Mouse (Mus musculus) layer of hippocampus, postnatal 10 days (tissue): ENCODE measurements around the gene Gsk3b. TPM values are rescaled to one million over a fixed set of nuclear protein-coding genes. Genes with fewer than 3 reads are reported as not detected.

Experiments
- DNase-seq, 2 experiments: peaks; one replicate each; pipeline ENCODE4 v3.0.0; 2021; ENCODE audit warnings: low spot score in 2 of 2
- total RNA-seq, 2 experiments: library from RNA; stranded (reverse); gene quantifications; 2 replicates each; pipeline ENCODE4 v1.2.3; 2021

Gsk3b gene
- total RNA-seq, 2 experiments from 2014 or later, result 219 to 238 TPM

- no peak for DNase-seq
Measured at GRCm38 (mm10) chr16:38279794-38280193, 191.0 kb downstream of the Gsk3b start.

DNA sequence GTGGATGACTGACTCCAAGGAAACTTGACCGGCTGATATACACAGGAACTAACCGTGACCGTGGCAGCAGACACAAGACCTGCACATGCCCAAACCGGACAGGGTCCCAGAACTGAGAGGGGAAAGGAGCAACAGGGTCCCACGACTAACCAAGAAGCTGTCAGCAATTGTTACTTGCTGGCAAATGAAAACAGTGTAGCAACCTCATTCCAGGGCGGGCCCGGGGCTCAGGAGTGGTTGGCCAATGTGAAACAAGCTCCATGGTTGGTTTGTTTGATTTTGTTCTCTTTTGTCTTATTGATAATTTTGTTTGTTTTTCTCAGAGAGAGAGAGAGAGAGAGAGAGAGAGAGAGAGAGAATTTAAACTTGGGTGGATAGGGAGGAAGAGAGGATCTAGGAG lies 192.2 kb downstream of the Gsk3b start:
- no peak for DNase-seq

- DNase-seq, result no peak
Measured at GRCm38 (mm10) chr16:38282559-38283160, 193.9 kb downstream of the Gsk3b start.

DNA sequence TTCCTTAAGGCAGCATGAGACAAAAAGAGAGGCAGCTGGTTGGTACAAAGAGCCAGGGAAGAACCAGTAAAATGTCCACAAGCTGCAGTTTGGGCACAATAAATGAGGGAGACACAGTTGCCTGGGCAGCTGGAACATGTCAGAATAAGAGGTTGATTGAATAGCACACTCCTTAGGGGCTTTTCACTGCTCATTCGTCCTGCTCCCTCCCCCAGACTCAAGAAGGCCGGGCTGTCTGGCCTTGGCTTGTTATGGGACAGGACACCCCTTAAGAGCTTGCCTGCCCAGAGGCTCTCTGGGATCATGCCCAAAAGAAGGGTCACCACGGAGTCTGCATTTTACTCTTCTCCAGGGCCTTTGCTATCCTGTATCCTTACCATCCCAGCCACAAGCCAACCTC lies 194.5 kb downstream of the Gsk3b start:
- DNase-seq, result no peak

DNA sequence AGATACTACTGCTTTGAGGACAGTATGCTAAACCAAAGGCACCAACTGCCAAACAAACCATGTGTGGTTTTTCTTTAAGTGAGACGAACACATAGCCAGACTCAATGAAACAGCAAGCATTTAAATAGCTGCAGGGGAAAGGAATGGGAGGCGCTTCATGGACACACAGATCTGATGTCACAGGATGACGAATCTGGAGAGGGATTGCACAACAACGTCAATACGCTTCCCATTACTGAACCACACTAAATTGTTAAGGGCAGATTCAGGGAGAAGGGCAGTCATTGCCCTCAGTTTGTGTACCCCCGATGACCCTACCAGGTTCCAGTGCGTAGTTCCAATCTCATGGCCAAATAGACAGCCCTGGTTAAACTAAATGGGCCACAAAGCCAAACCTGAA lies 197.0 kb downstream of the Gsk3b start:
- no peak for DNase-seq

DNA sequence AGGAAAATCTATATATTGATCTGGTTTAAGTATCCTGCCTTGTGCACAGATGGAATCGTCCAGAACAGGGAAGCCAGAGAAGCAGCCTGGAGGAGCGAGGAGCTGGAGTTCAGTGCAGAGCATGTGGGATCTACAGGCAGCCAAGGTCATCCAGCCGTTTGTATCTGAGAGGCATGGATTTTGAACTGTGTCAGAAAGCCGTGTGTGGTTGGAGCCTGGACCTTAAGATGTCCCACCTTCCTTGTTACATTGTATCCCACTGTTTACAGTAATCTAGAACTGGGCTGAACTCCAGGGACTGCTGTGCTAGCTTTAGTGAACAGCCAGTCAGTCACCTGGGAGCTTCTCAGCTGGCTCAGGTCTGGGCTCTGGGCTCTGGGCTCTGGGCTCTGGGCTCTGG lies 197.7 kb downstream of the Gsk3b start:
- no peak for DNase-seq

DNA sequence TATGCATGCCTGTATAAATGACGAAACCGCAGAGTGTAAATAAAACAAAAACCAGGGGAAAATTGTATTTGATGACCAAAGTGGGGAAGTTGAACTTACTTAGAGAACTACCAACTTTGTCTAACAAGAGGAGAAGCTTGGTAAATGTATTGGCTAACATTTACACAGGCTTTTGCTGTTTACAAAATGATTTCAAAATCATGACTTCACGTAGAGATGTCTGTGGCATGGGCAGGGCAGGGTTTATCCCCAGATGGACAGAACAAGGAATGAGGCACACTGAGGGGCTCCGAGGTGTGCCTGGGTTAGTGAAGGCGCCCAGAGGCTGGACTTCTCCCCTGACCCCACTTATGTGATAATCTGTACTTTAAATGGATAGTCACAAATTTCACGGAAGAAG lies 198.6 kb downstream of the Gsk3b start:
- no peak for DNase-seq

DNA sequence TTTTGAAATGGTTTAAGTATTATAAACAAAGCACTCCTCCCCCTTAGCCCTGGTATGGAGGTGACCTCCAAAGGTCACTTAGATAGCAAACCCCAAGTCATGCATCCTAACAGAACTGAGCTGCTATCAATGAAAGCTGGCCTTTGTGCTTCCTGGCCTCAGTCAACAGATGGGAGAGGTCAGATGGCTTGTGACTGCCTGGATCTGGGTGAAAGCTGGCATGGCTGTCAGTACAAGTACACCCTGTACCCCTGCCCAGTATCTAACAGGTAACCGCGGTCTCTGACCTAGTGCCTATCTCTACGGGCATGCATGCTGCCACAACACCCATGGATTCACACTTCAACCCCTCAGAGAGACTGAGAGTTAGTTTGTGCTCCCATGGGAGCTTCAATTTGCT lies 199.0 kb downstream of the Gsk3b start:
- no peak for DNase-seq

DNA sequence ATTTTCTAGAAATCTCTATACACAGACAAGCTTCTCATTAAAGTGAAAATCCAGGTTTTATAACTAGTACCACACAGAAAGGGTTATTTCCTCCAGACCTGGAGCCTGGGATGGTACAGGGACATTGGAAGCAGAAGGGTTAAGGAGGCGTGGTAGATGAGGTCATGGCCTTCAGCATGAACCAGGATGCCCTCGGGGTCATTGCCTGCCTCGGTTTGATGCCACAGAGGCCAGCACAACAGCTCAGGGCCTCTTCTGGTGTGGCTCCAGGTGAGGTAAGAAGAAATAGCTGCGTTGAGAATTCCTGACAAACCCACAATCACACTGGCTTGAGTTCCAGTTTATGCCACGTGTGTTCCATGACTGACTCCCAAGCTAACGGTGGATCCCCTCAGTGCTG lies 200.1 kb downstream of the Gsk3b start:
- DNase-seq, result no peak

GRCm38 (mm10) chr16:38290151-38290550 lies 201.3 kb downstream of the Gsk3b start:
- DNase-seq, result no peak

- DNase-seq, result no peak
Measured at GRCm38 (mm10) chr16:38294685-38295348, 206.0 kb downstream of the Gsk3b start, which contains the start of gene Nr1i2. Nr1i2 (minus strand) TSS chr16:38294824.

DNA sequence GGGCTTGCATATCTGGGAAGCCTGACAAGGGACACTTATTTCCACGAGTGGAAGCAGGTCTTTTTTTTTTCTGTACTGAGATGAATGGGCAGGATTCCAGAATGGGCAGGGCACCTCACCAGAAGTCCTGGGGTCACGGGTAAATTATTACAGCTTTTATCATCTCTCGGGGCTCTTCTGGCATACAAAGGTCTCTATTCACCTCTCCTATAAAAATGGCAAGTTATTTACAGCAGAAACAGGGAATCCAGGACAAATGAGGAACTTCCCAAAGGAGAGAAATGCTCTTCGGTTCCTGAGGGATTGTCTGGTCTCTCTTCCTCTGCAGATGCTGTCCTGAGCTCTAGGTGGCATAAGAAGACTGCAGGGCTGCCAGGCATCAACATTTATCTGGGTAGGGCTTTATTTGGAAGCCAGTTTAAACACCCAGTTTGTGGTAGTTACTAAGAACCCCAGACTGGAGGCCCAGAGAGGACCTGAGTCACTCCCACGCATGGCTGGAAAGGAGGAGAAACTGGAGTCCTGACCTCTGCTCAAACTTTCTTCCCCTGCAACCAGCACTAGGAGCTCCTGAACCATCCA lies 206.6 kb downstream of the Gsk3b start:
- no peak for DNase-seq

Other genes starting within 250 kb of the Gsk3b start
- not detected for gene Gm36028, start 227.9 kb upstream of the Gsk3b start, total RNA-seq
- gene Lrrc58, start 220.6 kb upstream of the Gsk3b start, total RNA-seq, result 100 to 1,000 TPM; 122 to 134 TPM
- gene Gpr156, start 172.5 kb upstream of the Gsk3b start, total RNA-seq, result 1 to 10 TPM; 1.4 to 1.5 TPM
- gene Nr1i2, start 205.8 kb downstream of the Gsk3b start, total RNA-seq, result not detected